Mouse (Mus musculus) ZHBTc4 (cell line): ENCODE measurements around the gene Zfp57.

ENCODE experiments used
- DNase-seq: peaks from one replicate; pipeline ENCODE4 v3.0.0-alpha.2; 2011; ENCODE audit warnings: low read depth, low spot score

Gene Zfp57

DNA sequence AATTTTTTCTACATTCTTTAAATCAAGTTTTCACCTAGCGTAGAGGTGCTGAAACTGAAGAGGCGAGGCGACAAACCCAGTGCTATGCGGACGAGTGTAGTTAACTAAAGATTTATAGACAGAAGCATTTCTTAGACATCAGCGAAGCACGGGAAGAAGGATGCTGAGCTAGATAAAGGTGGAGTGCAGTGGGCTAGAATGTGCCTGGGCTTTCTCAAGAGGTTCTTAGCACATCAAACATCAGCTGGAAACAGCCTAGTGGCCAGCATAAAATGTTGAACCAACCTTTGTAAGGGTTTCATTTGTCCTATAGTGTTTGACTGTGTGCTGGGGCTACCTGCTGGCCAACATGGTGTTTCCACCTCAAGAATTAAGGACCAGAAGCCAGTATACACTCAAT is at the start of gene Zfp57:
Gene Zfp57 (plus strand): TSS at position 301 of the 400 bp plus-strand sequence.
- DNase-seq: no peak

DNA sequence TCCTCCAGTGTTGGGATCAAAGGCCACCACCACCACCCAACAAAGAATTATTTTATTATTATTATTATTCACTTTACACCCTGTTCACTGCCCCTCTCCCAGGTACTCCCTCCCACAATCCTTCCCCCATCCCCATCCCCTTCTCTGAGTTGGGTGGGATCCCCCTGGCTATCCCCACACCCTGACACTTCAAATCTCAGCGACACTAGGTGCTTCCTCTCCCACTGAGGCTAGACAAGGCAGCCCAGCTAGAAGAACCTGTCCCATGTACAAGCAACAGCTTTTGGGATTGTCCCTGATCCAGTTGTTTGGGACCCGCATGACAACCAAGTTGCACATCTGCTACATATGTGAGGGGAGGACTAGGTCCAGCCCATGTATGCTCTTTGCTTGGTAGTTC is 48.3 kb upstream of the Zfp57 start:
- DNase-seq: no peak

DNA sequence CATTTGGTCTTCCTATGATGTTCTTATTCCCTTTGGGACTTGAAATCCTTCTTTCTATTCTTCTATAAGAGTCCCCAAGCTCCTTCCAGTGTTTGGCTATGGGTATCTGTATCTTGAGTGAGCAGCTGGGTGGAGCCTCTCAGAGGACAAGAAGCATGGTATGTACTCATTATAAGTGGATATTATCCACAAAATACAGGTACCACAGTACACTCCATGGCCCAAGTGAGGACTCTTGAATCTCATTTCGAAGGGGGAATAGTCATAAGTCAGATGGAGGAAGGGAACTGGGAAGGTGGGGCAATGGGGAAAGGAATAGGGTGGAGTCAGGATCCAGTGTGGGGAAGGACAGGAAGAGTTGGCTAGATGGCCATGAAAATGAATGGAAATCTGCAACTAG is 47.9 kb upstream of the Zfp57 start:
- no peak for DNase-seq

DNA sequence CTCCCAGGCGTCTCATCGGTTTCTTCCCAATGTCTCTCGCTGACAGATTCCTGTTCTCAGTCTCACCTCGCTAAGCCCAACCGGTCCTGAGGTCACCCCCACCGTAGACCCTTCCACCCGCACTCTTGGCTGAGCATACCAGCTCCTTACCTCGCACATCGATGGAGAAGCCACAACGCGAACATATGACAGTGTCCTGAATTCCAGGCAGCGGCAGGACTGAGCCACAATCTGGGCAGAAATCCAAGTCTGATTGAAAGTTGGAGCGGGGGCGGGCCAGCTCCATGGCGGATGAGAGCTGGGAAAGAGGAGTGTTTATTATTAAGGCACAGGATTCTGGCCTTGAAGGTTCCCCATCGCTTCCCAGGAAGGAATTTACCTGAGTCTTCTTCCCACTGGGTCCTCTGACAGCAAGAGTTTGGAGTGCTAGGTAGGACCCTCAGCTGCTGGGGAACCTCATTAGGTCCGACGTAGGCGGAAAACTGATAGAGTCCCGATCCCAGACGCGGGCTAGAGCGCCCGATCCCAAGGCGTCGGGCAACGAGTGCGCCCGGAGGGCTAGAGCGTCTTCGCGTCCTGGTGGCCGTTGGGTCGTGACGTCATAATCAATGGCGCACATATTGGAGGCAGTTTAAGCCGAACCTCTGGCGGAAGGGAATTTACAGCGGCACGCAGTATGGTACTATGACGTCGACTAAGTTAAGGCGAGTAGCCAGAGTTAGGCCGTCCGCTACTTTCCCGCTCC is 42.8 kb upstream of the Zfp57 start, which contains the start of the genes Znrd1 and Znrd1as:
Gene Znrd1 (minus strand): TSS at position 561 of the 745 bp plus-strand sequence.
Gene Znrd1as (plus strand): TSS at position 594 of the 745 bp plus-strand sequence.
- peak; percentile 99 for DNase-seq

DNA sequence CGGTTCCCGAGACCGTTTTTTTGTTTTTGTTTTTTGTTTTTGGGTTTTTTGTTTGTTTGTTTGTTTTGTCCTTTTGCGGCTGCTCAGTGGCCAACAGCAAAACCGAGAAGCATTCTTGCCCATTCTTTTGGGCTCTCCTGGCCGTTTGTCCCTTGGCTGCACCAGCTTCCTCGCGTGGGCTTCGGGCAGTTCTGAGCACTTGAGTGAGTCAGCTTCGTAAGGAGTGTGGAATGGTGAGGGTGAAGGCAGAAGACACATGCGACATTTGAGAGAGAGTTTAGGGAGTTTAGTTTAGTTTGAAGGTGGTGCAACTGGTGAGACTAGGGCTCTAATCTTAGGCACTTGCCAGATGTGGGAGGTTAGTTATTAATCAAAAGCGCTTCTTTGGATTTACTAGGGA is 42.1 kb upstream of the Zfp57 start:
- DNase-seq: no peak

DNA sequence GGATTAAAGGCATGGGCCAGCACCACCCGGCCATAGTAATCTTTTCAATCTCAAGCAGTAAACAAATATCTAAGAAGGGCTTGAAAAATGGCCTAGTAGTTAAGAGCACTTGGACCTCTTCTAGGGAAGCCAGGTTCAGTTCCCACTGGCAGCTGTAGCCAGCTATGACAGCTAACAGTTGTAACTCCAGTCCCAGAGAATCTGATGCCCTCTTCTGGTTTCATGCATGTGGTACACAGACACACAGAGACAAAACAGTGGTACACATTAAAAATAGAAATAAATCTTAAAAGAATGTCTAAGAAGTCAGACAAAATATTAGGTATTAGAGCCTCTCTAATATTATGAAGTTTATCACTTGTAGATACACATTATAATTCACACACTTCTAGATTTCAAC is 39.8 kb upstream of the Zfp57 start:
- no peak for DNase-seq

DNA sequence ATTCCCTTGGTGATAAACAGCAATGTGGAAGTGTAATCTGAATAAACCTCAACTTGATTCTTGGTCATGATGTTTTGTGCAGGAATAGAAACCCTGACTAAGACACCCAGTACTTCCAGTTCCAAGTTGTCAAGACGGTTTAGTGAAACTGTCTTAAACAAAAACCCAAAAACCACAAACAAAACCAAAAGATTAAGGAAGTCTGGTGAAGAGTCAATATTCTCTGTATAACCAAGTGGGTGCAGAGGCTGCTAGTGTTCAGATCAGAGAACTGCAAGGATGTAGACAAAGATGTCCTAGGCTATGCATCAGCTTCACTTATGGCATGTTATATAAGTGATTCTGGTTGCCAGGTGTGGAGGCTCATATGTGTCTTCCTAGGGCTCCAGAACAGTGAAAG is 34.1 kb upstream of the Zfp57 start:
- no peak for DNase-seq

DNA sequence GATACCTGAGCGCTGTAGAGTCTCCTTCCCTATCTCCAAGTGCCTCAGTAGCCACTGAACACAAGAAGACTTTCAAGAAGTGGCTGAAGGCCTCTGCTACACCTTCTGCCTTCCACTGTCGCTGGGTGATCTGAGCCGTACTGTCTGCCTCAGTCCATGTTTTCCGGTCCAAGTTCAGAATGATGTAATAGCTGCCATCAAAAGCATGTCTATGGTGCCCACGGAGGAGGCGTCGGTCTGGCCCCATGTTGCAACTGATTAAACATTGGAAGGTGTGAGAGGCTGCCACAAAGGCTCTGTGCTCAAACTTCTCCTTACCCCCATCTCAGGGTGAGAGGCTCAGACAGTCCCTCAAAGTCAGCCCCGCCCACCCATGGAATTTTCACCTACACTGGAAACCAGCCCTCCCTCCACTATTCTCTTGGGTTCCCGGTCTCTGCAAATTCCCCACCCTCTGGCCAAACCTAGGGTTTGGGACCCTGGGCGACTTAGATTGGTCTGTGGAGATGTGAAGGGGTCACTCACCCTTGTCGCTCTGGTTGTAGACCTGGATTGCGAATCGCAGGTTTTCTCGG is 30.6 kb upstream of the Zfp57 start:
- peak; percentile 85 for DNase-seq

DNA sequence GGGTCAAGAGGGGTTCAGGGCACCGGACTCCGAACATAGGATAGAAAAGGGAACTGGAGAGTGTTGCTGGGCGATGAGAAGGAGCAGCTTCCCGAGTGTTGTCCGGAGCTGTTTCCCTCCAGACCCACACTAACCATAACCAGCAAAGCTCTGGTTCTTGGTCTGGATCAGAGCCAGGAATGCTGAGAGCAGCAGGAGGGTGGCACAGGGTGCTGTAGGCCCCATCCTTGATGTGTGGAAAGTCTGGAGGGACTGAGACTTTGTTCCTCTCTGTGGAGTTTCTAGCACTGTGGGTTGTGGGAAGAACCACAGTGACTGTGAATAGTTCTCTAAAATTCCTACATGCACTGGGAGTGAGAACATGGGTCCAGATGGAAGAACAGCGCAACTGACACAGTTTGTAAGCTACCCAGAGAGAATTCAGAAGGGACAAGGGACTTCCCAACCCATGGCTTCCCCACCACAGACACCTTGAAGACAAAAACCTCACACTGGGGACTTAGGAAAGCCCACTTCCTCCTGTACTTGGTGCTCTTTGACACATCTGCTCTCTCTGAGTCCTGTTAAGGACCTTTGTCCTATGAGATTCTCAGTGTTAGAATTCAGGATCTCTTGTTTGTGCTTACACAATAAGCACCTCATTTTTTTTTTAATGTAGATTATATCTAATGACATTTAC is 29.7 kb upstream of the Zfp57 start:
- no peak for DNase-seq

DNA sequence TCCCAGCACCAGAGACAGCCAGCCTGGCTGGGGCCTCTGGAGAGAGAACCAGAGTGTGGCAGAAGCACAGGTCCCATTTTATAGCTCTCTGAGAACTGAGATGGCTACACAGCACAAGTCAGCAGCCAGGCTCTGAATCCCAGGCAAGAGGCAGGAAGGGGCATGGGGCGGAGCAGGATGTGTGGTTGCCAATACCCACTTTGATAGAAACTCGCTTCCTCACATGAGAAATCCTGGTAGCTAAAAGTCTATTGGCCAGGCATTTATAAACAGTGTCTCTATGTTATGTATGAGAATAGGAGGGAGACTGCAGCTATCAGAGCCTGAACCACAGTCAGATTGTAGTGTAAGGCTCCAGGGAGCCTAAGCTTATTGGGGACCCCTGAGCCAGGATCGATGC is 28.2 kb upstream of the Zfp57 start:
- peak; percentile 79 for DNase-seq

DNA sequence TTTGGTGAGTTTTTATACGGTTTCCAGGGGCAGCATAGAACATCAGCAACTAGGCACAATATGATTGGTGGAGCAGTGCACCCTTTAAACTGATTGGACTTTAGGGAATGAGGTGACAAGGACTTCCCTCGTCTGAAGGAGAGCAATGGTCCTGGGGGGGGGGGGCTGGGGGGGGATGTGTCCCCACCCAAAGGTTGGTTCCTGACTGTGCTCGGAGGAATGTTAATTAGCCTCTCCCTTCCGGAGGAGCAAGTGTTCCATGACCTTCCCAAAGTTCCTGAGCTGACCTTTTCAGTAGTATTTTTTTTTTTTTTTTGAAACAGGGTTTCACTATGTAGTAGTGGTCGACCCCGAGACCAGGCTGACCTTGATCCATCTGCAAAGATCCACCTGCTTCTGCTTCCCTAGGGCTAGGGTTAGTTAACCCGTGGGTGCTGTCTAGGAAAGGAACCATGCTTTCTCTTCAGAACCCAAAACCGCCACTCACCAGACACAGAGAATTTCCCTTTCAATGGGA is 27.6 kb upstream of the Zfp57 start:
- DNase-seq: peak; percentile 96

DNA sequence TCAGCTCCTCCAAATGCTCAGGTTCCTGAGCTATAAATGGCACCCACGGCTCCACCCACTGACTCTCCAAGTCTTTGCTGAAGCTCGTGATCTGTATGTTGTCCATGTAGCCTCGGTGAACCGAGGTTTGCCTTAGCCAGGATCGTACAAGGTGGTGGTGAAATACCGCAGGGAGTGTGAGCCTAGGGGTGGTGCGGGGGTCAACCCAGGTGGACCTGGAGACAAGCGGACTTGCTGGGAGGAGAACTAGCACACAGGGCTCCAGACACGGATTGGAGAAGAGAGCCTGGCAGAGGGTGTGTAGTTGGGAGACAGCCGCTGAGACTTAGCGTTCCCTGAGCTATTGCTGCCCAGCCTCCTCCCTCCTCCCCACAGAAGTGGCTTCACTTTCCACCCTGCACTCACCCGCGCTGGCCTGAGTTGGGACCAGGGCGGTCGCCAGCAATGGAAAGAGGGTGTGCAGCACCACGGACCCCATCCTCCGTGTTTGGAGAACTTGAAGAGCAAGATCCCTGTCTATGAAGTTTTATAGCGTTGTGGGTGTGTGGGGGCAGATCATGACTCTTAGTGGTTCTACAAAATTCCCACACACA is 19.6 kb upstream of the Zfp57 start, which contains the start of gene 2410137M14Rik:
Gene 2410137M14Rik (minus strand): TSS at position 17 of the 593 bp plus-strand sequence.
- peak; percentile 76 for DNase-seq

DNA sequence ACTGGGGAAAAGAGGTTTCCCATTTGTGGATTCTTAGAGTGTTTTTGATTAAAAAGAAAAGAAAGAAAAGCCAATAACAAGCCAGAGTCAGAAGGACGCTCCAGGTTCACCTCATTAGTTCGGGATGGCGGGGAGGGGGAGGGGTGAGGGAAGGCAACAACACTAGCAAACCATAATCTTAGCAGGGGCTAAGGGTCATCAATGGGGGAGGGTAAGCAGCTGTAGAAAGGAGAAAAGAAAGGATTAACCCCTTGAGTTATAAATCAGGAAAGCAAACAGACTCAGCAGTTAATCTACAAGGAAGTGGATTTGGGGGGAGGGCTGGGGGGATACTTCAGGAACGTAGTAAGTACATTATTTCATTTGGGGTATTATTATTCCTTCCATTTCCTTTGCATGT is 19.1 kb upstream of the Zfp57 start:
- peak; percentile 81 for DNase-seq

DNA sequence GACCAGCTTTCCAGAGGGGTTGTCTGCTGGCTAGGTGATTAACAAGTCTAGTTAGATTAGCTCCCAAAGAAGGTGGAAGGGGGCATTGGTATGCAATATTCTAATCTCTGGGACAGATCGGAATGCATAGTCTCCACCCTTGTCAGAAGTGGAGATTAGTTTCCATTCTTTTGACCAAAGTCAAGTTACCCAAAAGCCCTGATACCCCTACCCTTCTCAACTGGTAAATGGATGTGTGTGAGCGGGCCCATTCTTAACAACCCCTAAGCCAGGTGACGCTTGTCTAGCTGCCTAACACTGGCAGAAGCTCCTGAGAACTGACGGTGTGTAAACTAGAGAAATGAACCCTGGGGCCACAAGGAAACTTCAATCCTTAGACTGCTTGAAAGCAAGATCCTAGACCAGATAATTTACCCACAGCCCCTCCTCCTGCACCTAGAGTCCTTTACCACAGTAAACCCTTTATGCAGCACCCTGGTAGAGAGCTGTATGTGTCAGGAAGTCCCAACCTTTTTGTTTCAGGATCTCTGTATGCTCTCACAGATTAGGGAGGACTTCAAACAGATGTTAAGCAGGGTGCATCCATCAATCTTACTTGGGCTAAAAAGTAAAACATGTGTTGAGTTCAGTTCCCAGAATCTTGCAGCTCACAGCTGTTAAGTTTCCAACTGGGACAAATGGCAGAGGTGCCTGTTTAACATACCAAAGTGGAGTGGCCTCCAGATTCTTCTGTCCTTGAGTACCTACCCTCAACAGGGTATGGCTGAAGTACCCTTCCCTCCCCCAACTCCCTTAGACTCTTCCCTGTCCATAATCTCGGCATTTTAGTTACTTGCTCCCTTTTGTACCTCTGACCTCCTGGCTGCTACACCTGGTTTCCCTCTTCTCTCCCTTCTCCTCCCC is 18.5 kb upstream of the Zfp57 start:
- DNase-seq: peak; percentile 91

DNA sequence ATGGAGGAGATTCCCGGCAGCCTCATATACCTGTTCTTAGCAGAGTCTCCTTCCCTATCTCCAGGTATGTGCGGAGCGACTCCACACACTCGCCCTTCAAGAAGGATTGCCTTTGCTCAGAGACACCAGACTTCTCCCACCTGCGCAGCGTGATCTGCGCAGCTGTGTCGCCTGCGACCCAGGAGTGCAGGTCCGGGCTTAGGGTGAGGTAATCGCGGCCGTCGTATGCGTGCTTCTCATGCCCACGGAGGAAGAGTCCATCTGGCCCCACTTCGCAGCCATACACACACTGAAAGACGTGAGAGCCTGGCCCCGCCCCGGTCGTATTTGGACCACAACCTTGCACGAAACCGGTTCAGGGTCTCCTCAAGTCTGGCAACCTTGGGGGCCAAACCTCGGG is 12.5 kb upstream of the Zfp57 start:
- DNase-seq: peak; percentile 79

DNA sequence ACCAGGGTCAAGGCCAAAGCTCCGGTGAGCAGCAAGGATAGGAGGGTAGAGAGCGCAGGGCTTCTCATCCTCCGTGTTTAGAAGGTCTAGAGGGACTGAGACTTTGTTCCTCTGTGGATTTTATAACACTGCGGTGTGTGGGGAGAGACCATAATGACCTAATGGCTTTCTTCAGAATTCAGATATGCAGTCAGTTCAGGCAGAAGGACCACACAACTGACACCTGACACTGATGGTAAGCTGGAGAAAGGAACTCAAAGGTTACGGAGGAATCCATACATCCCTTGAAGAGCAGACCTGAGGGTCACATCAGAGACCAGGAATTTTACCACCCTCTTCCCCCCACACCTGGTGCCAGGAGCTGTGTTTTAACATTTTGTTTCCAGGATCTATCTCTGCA is 11.5 kb upstream of the Zfp57 start, which contains the start of gene H2-M5:
Gene H2-M5 (minus strand): TSS at position 101 of the 400 bp plus-strand sequence.
- DNase-seq: no peak

DNA sequence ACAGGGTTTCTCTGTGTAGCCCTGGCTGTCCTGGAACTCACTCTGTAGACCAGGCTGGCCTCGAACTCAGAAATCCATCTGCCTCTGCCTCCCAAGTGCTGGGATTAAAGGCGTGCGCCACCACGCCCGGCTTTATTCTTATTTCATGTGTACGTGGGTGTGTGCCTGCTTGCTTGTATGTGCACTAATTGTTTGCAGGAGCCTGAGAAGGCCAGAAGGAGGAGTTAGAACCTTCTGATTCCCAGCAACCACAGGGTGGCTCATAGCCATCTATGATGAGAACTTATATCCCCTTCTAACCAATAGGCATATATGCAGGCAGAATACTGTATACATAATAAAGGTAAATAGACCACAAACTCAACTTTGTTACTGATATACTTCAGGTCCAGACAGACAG is 10.3 kb upstream of the Zfp57 start:
- DNase-seq: peak; percentile 70

DNA sequence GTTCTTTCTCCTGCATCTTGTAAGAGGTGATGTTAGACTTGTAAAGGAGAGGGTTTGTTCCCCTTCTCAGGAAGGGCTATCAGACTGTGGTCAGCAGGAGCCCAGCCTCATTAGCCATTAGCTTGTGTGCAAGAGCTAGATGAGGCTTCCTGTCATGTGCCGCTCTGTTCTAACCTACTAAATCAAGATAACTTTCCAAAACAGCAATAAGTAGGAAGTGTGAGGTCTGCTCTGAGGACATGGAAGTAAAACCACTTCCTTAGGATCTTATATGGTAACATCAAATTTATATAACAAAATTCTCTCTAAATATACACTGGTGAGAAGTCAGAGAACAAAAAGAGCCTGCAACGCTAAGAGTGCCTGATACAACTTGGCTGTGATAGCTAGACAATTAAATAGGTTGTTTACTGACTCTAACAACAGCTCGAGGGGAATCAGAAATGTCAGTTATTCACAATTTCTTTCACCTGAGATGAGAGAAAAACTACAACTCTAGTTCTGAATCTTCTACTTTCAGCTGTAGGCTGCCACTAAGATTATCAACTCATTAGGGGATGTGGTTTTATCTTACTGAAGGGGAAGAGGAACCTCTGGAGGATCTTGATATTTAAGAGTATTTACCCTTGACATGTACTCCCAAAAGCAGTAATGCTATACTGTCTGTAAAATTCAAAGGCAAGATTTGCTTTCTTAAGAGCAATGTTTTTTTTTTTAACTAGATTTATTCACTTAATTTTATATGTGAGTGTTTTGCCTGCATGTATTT is 8.4 kb upstream of the Zfp57 start:
- no peak for DNase-seq

DNA sequence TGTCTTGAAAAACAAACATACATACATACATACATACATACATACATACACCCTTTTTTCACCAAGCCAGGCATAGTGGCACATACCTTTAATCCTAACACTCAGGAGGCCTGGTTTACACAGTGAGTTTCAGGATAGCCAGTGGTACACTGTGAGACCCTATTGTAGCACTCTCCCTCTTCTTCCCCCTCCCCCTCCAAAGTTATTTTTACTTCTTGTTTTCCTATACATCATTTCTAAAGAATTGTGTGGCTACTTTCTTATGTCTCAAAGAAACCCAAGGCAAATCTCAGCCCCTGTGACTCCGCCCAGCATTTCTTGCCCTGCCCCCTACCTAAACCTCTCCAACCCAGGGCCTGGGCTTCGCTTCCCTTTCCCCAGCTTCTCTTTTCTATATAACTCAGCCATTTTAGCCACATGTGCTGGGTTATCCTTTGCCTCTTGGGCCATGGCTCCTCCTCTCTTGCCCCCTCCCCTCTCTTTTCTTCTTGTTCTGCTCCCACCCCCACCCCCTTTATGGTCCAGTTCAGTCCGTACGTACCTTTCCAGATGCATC is 7.1 kb upstream of the Zfp57 start:
- peak; percentile 82 for DNase-seq

DNA sequence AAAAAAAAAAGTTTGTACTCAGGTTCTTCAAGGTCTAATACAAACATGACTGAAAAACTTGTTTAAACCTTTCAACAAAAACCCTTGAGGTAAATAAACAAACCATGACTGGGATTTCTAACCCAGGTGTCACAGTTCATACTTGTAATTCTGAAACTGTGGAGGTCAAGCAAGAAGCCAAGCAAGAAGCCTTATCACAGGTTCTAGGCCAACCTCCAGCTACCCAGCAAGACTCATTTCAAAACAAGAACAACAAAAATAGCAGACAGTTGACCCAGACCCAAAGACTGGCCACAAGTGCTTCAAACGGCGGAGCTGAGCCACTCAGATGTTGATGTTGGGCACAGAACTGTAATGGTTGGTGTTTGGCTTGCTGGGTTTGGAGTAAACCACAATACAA is 6.4 kb upstream of the Zfp57 start:
- no peak for DNase-seq
